Mouse (Mus musculus) CD4-positive helper T cell, adult 2 months (primary cell): Measurements from ENCODE around the gene Cryz.
A peak's percentile ranks its signal among the peaks of the same experiment; 100 is the strongest.
"Not testable (repeated sequence)": the region's sequence is repeated elsewhere in the genome, so short reads cannot be mapped to it uniquely, and the experiment has no call there.

Source experiments
- DNase-seq: peaks from one replicate; pipeline ENCODE4 v3.0.0-alpha.2; 2012; ENCODE audit warnings: low read depth, missing footprints, low spot score

Gene Cryz

GRCm38 (mm10) chr3:154607896-154608295 is 11.4 kb downstream of the Cryz start:
- DNase-seq = no peak

DNA sequence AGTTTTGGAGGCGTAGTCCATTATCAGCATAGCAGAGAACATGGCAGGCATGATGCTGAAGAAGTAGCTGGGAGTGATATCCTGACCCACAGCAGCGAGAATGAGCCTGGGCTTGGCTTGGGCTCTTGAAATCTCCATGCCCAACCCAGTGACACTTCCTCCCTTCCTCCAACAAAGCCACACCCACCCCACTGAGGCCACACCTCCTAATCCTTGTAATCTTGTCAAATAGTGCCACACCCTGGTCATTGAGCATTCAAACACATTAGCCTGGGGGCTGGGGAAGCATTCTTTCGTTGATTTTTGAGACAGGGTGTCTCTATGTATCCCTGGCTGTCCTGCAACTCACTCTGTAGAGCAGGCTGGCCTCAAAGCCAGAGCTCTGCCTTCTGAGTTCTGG is 15.4 kb downstream of the Cryz start:
- DNase-seq = no peak

- no peak for DNase-seq
Observed at GRCm38 (mm10) chr3:154614771-154615170, 18.3 kb downstream of the Cryz start.

GRCm38 (mm10) chr3:154615304-154615703 is 18.8 kb downstream of the Cryz start:
- no peak for DNase-seq

DNA sequence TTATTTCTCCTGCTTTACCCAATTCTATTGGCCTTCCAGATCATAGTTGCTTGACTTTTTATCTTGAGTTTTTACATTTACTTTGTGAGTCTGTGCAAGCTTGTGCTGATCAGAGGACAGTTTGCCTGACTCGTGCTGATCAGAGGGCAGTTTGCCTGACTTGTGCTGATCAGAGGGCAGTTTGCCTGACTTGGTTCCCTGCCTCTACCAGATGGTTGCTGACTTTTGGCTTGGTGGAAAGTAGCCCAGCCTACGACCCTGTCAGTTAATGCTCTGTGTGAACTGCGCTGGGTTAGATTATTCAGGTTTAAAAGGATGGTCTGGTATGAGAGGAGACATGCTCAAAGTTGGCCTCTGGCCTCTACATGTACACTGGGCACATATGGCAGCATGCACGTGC is 19.6 kb downstream of the Cryz start:
- no peak for DNase-seq

- DNase-seq = peak; percentile 4
Observed at GRCm38 (mm10) chr3:154628284-154628683, 31.8 kb downstream of the Cryz start.

DNA sequence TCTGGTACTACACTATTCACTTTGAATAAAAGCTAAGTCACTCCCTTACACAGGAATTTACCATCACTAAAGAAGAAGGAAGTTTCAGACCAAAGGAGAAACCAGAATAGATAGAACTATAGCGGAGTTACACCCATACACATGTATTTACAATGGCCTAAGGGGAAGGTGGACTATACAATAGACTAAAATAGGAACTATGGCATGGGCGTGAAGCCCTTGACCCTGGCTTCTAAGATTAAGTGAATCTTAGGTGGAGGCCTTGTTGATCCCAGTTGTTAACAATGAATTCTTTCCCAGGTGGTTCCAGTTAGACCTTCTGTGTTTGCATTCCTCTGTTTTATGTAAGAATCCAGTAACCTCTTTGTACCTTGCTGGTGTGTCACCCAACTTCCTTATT is 34.8 kb downstream of the Cryz start:
- DNase-seq = not testable (repeated sequence)

DNA sequence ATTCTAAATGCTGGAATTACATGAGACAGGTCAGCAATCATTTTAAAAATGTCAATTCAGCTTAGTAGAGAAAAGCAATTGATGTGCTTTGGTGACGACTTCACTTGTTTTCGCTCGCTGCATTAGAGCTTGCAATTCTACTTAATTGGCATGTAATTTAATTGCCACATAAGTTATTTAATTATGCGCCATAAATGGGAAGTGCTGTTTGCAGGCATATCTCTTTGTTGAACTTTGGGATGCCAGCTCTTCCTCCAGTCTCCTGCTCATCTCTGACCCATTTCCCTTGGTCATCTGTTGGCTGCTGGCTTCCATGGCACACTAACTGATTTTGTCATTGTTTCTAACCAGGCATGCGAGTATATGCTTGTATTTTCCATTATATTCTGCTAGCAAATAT is 36.6 kb downstream of the Cryz start:
- DNase-seq = no peak

DNA sequence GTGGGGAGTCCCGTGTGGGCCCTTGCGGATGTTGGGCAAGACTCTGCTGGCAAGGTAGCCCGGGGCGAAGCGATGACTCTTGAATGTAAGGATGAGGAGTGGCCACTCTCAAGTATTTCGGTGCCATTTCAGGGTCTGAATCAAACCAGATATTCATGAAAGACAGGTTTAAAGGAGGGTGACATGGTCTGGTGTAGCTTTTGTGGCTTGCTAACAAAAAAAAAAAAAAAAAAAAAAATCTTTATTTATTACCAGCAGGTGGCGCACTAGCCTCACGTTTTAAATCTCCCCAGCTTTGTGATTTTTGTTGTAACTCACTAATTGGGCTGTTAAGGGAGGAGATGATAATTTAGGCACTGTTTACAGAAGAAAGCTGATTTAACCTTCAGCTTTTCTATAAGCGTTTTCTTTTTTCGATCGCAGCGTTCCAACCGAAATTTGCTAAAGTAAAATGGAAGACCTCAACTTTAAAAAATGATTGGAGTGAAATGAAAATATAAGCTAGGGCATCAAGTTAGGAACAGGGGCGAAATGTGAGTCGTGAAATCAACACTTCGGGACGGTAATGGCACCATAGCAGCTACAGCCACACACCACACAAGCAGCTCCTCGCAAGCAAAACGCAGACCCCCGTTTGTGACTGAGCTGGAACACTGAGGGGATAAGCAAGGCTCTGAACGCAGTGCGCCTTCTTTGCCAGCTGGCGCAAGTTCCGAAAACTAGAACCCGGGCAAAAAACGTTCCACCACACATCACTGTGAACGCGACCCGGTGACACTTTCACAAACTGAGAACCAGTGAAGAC is 50.3 kb downstream of the Cryz start:
- peak; percentile 19 for DNase-seq

DNA sequence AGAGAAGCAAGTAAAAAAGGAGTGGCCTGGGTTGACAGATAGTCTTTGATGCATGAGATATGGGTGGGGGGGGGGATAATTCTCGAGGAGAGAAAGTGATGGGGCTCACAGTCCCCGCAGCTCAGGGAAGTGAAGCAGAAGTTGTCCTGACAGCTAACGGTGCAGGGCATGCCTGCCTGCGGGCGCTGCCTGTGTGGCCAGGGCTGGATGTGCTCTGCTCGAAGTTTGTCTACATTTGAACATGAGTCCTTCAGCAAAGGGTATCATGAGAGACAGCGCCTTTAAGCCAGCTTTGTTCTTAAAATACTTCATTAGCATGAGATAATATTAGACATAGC is 50.9 kb downstream of the Cryz start:
- DNase-seq = no peak

GRCm38 (mm10) chr3:154649411-154650285 is 53.1 kb downstream of the Cryz start:
- DNase-seq = no peak

GRCm38 (mm10) chr3:154651192-154651821 is 54.8 kb downstream of the Cryz start:
- DNase-seq = no peak

DNA sequence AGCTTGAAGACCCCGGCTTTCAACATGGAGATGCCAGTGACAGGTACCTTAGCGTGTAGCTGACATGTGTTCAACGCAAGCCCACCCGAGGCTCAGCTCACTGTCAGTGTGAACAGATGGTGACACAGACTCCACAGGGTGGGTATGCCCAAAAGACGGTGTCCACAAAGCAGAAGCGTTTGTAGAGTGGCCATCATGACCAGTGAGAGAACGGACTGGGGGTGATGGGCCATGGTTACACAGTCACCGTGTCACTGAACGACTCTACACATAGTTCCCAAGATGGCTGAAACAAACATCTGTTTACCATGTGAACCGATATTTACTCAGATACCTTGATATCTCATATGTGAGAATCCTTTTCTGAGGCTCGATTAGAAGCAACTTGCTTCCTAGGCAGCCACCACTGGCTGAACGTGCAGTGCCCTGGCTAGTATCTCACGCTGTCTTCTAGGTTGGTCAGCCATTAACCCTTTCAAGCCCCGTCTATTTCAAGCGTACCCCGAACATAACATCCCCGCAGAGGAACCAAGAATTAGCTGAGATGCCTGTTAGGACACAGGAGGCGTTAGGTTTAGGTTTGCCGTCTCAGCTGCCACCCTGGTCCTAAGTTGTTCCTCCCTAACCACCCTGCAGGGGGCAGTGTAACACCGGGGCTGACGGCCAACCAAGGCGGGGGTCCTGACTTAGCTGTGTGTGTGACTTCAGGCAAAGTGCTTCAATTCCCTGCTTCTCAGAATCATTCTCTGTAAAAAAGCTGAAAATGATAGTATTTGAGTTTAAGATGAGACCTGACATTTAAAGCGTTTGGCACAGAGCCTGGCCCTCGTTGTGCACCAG is 56.3 kb downstream of the Cryz start:
- no peak for DNase-seq

GRCm38 (mm10) chr3:154653454-154653853 is 56.9 kb downstream of the Cryz start:
- no peak for DNase-seq

- DNase-seq = no peak
Observed at GRCm38 (mm10) chr3:154654284-154654683, 57.8 kb downstream of the Cryz start.

- no peak for DNase-seq
Observed at GRCm38 (mm10) chr3:154654901-154655300, 58.4 kb downstream of the Cryz start.

DNA sequence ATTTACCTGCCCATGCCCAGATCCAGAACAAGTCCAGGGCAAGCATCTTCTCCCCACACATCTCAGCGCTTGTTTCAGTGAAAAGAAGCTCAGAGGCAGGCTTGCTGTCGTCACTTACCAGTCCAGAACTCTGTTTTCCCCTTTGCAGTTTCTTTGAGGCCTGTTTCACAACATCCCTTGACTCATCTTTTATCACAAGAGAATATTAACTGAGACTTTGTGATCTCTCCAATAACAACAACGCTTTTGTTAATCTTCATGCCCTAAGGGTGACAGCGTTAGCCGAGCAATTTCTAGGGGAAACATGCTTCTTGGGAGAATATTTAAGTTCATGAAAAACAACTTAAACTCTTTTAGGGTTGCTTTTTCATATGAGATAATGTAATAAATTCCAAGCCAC is 59.2 kb downstream of the Cryz start:
- DNase-seq = no peak

GRCm38 (mm10) chr3:154663545-154663944 is 67.0 kb downstream of the Cryz start, which contains the start of gene Erich3:
Gene Erich3, plus strand, starts transcription at chr3:154663859.
- no peak for DNase-seq

DNA sequence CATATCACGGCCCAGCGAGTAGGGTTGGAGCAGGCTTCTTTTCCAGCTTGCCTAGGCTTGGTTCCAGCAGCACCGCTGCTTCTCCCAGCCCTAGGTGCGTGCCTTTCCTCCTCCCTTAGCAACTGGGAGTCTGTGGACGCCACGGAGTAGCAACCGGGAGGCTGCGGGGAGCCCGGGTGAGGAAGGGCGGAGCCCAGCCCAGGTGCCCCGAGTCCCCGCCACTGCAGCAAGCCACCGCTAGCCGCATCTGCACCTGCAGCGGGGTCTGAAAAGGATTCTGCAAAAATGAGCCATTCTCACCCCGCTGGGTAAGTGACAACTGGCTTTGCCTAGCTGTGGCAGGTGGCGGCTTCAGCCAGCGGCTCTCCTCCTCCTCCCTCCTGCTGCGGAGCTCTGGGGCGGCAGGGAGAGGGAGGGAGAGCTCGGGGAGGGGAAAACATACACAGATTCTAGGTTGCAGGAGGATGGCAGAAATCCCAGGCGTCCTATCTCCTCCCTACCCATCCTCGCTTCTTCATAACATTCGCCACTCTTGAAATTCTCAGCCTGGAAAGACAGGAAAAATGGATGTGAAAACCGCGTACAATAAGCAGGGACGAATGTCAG is 67.6 kb downstream of the Cryz start:
- DNase-seq = no peak

GRCm38 (mm10) chr3:154664636-154665035 is 68.1 kb downstream of the Cryz start:
- DNase-seq = no peak

DNA sequence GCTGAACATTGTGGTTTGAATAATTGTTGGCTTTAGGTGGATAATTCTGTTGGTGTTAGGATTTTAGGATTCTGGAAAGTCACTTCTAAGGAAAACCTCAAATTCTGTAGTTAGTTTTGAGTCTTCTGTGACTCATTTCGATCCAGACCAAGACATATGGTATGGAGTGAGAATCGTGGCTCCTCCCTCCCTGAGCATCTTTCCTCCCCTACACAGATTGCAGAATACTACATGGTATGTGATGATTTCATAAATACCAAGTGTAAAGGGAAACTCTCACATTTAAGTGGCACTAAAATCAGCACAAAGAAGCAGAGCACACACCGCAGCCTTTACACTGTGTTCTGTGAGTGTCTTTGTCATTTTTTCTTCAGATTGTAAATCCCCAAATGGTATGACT is 72.0 kb downstream of the Cryz start:
- DNase-seq = no peak
